Mouse (Mus musculus): ENCODE results near the gene Cdc25a. TPM values are rescaled to one million over a fixed set of nuclear protein-coding genes. Genes with fewer than 3 reads are reported as not detected.

The Cdc25a gene
- polyA plus RNA-seq, 1 experiment from 2014 or later, result 9.1 TPM

- peak; percentile 65; the same call in 1 of the 2 replicates for ATAC-seq
- WGBS, result 15% methylated on average over 20 of the region's 20 CpGs
- no peak overlapping the region; the same call in 1 of the 2 replicates for H3K9ac ChIP-seq (ENCODE audit: low read depth, low read length)
These were observed 12.9 kb upstream of the Cdc25a start for GRCm38 (mm10) chr9:109862397-109863044.

DNA sequence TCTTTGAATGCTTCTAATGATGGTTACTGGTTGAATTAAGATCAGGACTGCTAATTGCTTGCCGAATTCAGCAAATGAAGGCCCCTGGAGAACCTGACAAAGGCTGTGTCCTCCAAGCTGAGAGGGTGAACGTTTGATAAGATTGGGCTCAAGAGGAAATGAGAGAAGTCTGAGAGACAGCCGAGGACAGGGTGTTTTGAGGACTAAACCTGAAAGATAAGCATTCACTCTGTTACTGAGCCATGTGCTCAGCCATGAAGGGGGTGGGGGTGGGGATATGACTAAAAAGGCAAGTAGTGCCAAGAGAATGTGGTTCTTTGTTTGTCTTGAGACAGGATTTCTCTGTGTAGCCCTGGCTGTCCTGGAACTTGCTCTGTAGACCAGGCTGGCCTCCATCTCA lies 12.3 kb upstream of the Cdc25a start:
- ATAC-seq, result no peak
- Histone ChIP-seq H3K4me3 (ENCODE audit: low read length) (no peak overlapping the region), H3K9ac (ENCODE audit: low read depth, low read length) (no peak overlapping the region), H3K27ac (ENCODE audit: low read depth, low read length) (no peak overlapping the region), H3K27me3 (replicated peaks; ENCODE audit: control insufficient read depth, insufficient read depth, low read length) (no peaks in the 10 kb centered on the region), H3K36me3 (ENCODE audit: control insufficient read depth, insufficient read depth, low read length) (no peaks in the 10 kb centered on the region), H3K9me3 (ENCODE audit: control insufficient read depth, low read length) (no peaks in the 10 kb centered on the region), H3K4me1 (ENCODE audit: control insufficient read depth, insufficient read depth, low read depth, low read length) (no peaks in the 10 kb centered on the region), H3K4me2 (ENCODE audit: low read length) (no peak overlapping the region)
- WGBS, result 66% methylated on average over 3 of the region's 3 CpGs

More at GRCm38 (mm10) chr9:109862397-109863044, 12.9 kb upstream of the Cdc25a start:
- no peaks in the 10 kb centered on the region for H3K36me3 ChIP-seq (ENCODE audit: control insufficient read depth, insufficient read depth, low read length)
- H3K4me1 ChIP-seq (ENCODE audit: control insufficient read depth, insufficient read depth, low read depth, low read length), result no peaks in the 10 kb centered on the region
- H3K4me2 ChIP-seq (ENCODE audit: low read length), result peak overlapping the region; percentile 50
- H3K27ac ChIP-seq (ENCODE audit: low read depth, low read length), result no peak overlapping the region
- H3K27me3 ChIP-seq (replicated peaks; ENCODE audit: control insufficient read depth, insufficient read depth, low read length), result no peaks in the 10 kb centered on the region
- H3K9me3 ChIP-seq (ENCODE audit: control insufficient read depth, low read length), result no peaks in the 10 kb centered on the region
- no peak overlapping the region for H3K4me3 ChIP-seq (ENCODE audit: low read length)

- H3K36me3 ChIP-seq (ENCODE audit: control insufficient read depth, insufficient read depth, low read length), result no peaks in the 10 kb centered on the region
- H3K4me1 ChIP-seq (ENCODE audit: control insufficient read depth, insufficient read depth, low read depth, low read length), result no peaks in the 10 kb centered on the region
- ATAC-seq, result no peak
- H3K9ac ChIP-seq (ENCODE audit: low read depth, low read length), result no peak overlapping the region
- no peak overlapping the region for H3K4me3 ChIP-seq (ENCODE audit: low read length)
- H3K4me2 ChIP-seq (ENCODE audit: low read length), result no peak overlapping the region
- H3K9me3 ChIP-seq (ENCODE audit: control insufficient read depth, low read length), result no peaks in the 10 kb centered on the region
- H3K27ac ChIP-seq (ENCODE audit: low read depth, low read length), result no peak overlapping the region
- no peaks in the 10 kb centered on the region for H3K27me3 ChIP-seq (replicated peaks; ENCODE audit: control insufficient read depth, insufficient read depth, low read length)
- 85% methylated on average over 2 of the region's 2 CpGs for WGBS
These were observed 9.2 kb upstream of the Cdc25a start for GRCm38 (mm10) chr9:109866218-109866617.

DNA sequence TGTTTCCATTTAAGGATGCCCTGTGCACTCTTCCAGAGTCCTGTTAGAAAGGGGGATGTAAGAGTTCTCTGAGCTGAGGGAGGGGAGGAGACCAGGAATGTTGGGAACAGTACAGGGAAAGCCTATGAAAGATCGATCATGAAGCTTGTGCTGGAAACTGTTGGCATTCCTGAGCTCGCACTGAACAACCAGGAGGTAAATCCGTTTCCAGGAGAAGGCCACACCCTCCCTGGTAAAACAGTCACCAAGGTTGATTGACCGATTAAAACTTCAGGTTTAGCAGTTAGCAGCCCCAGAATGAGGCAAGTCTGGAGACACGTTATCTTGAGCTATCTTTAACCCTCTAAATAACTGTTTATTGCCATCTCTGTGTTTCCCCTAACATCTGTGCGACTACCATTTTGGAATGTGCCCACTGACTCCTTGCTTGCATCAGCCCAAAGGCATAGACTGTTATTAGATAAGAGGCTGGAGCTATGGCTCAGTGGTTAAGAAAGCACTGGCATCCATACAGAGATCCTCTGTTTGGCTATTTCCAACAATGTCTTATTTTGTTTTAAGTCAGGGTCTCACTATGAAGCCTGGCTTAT lies 4.3 kb upstream of the Cdc25a start:
- H3K4me1 ChIP-seq (ENCODE audit: control insufficient read depth, insufficient read depth, low read depth, low read length), result peaks cover 2% of the 10 kb centered on the region; the same call in 1 of the 2 replicates
- H3K36me3 ChIP-seq (ENCODE audit: control insufficient read depth, insufficient read depth, low read length), result no peaks in the 10 kb centered on the region
- no peak overlapping the region for H3K4me3 ChIP-seq (ENCODE audit: low read length)
- H3K9me3 ChIP-seq (ENCODE audit: control insufficient read depth, low read length), result no peaks in the 10 kb centered on the region
- no peaks in the 10 kb centered on the region for H3K27me3 ChIP-seq (replicated peaks; ENCODE audit: control insufficient read depth, insufficient read depth, low read length)
- 43% methylated on average over 6 of the region's 6 CpGs for WGBS
- H3K4me2 ChIP-seq (ENCODE audit: low read length), result no peak overlapping the region
- no peak overlapping the region for H3K27ac ChIP-seq (ENCODE audit: low read depth, low read length)
- no peak overlapping the region for H3K9ac ChIP-seq (ENCODE audit: low read depth, low read length)
- no peak for ATAC-seq

DNA sequence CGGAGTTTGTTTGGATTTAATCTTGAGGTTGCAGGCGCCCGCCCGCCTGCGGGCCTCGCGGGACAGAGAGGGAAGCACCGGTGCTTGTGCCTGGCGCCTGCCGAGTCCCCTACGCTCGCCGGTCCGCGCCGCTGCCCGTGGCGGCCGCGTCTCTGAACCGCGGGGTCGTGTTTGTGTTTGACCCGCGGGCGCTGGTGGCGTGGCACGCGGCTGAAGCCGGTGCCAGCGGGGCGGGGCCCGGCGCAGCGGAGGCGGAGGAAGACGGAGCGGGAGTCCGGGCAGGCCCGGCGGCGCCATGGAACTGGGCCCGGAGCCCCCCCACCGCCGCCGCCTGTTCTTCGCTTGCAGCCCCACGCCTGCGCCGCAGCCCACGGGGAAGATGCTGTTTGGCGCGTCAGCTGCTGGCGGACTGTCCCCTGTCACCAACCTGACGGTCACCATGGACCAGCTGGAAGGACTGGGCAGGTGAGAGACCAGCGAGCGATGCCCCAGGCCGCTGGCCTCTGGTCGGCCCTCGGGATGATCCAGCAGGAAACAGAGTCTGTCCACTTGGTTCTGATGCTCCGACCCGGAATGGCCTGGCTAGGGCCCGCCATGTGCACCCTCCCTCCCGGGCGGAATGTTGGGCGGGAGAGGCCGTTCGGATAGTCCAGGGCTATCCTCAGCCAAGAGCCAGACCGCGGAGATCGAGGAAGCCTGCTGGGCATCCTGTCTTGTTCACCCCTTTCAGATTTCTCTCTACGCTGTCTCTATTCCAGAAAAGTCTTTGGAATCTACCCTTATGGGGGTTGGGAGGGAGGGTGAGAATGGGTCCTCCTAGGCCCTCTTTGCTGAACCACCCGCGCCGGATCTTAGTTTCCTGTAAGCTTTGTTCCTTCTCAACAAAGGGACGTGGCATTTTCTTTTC lies 569 bp downstream of the Cdc25a start:
- peaks cover 12% of the 10 kb centered on the region for H3K36me3 ChIP-seq (ENCODE audit: control insufficient read depth, insufficient read depth, low read length)
- no peaks in the 10 kb centered on the region for H3K27me3 ChIP-seq (replicated peaks; ENCODE audit: control insufficient read depth, insufficient read depth, low read length)
- peak overlapping the region; percentile 55 for H3K4me2 ChIP-seq (ENCODE audit: low read length)
- peaks cover 13% of the 10 kb centered on the region for H3K4me1 ChIP-seq (ENCODE audit: control insufficient read depth, insufficient read depth, low read depth, low read length)
- no peaks in the 10 kb centered on the region for H3K9me3 ChIP-seq (ENCODE audit: control insufficient read depth, low read length)
- peak overlapping the region; percentile 66 for H3K27ac ChIP-seq (ENCODE audit: low read depth, low read length)
- WGBS, result under 1% methylated on average over 69 of the region's 76 CpGs
- peak; percentile 60 for ATAC-seq
- H3K4me3 ChIP-seq (ENCODE audit: low read length), result peak overlapping the region; percentile 95
- H3K9ac ChIP-seq (ENCODE audit: low read depth, low read length), result peak overlapping the region; percentile 73

DNA sequence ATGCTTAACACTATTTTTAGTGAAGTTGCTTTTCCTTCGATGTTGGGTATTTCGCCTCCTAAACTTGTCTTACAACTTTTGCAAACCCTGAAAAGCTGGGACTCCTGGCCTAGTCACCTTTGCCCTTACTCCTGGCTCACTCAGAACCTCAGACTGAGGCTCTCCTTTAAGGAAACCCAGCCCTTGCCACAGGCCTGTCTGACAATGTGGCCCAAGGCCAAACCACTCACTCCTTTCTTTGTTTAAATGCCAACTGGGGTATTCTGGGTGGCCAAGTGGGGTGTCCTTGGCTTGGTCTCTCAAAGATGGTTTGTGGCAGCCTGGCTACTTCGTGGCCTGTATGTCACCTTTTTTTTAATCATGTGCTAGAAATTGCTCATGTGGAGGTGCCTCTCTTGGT lies 1.4 kb downstream of the Cdc25a start:
- Histone ChIP-seq H3K4me3 (ENCODE audit: low read length) (peak overlapping the region; percentile 95), H3K27me3 (replicated peaks; ENCODE audit: control insufficient read depth, insufficient read depth, low read length) (no peaks in the 10 kb centered on the region), H3K4me2 (ENCODE audit: low read length) (peak overlapping the region; percentile 55), H3K9ac (ENCODE audit: low read depth, low read length) (peak overlapping the region; percentile 73), H3K9me3 (ENCODE audit: control insufficient read depth, low read length) (no peaks in the 10 kb centered on the region), H3K27ac (ENCODE audit: low read depth, low read length) (no peak overlapping the region; the same call in 1 of the 2 replicates), H3K4me1 (ENCODE audit: control insufficient read depth, insufficient read depth, low read depth, low read length) (peaks cover 13% of the 10 kb centered on the region), H3K36me3 (ENCODE audit: control insufficient read depth, insufficient read depth, low read length) (peaks cover 16% of the 10 kb centered on the region)
- ATAC-seq, result no peak
- 4% methylated on average over 3 of the region's 3 CpGs for WGBS

GRCm38 (mm10) chr9:109877666-109878065 lies 2.3 kb downstream of the Cdc25a start:
- H3K4me3 ChIP-seq (ENCODE audit: low read length), result peak overlapping the region; percentile 95; the same call in 1 of the 2 replicates
- H3K9ac ChIP-seq (ENCODE audit: low read depth, low read length), result no peak overlapping the region

DNA sequence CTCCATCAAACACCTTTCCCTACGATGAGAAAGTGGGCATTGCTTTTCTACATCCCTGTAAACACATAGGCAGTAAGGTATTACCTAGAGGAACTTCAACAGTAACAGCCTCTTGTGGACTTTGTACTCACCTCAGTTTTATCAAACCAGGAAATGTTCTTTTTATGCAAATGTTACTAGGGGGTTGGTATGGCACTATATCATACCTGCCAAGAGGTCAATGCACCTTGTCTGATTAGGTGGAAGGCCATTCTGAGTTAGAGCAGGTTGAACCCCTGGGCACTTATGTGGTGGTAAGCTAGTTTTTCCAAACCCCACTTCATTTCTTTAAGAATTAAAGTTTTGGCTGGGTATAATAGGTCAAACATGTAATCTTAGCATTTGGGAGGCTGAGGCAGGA lies 3.9 kb downstream of the Cdc25a start:
- H3K4me2 ChIP-seq (ENCODE audit: low read length), result no peak overlapping the region
- peaks cover 29% of the 10 kb centered on the region for H3K36me3 ChIP-seq (ENCODE audit: control insufficient read depth, insufficient read depth, low read length)
- no peak overlapping the region for H3K27ac ChIP-seq (ENCODE audit: low read depth, low read length)
- H3K4me1 ChIP-seq (ENCODE audit: control insufficient read depth, insufficient read depth, low read depth, low read length), result peaks cover 13% of the 10 kb centered on the region
- no peak overlapping the region for H3K4me3 ChIP-seq (ENCODE audit: low read length)
- no peaks in the 10 kb centered on the region for H3K9me3 ChIP-seq (ENCODE audit: control insufficient read depth, low read length)
- ATAC-seq, result no peak
- 100% methylated on average over 1 of the region's 1 CpGs for WGBS
- no peaks in the 10 kb centered on the region for H3K27me3 ChIP-seq (replicated peaks; ENCODE audit: control insufficient read depth, insufficient read depth, low read length)
- no peak overlapping the region for H3K9ac ChIP-seq (ENCODE audit: low read depth, low read length)

More at GRCm38 (mm10) chr9:109877666-109878065, 2.3 kb downstream of the Cdc25a start:
- WGBS, result 84% methylated on average over 5 of the region's 5 CpGs
- H3K27ac ChIP-seq (ENCODE audit: low read depth, low read length), result no peak overlapping the region
- peaks cover 13% of the 10 kb centered on the region for H3K4me1 ChIP-seq (ENCODE audit: control insufficient read depth, insufficient read depth, low read depth, low read length)
- H3K9me3 ChIP-seq (ENCODE audit: control insufficient read depth, low read length), result no peaks in the 10 kb centered on the region
- H3K4me2 ChIP-seq (ENCODE audit: low read length), result peak overlapping the region; percentile 55
- ATAC-seq, result no peak
- H3K27me3 ChIP-seq (replicated peaks; ENCODE audit: control insufficient read depth, insufficient read depth, low read length), result no peaks in the 10 kb centered on the region
- H3K36me3 ChIP-seq (ENCODE audit: control insufficient read depth, insufficient read depth, low read length), result peaks cover 22% of the 10 kb centered on the region

DNA sequence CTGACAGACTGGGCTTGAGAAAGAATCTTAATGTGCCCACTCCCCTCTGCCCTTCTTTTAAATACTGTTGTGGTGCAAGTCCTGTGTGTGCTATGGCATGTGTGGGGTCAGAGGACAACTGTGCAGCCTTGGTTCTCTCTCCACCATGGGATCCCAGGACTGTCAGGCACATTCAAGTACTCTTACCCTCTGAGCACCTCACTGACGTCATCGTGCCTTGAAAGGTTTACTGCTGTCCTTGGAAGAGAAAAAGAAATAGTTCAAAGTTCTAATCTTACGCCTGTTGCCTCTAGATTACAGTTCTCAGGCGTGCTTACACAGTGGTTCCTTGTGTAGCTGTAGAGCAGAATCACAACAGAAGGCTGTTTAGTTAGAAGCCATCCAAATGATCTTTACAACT lies 10.9 kb downstream of the Cdc25a start:
- no peaks in the 10 kb centered on the region for H3K4me1 ChIP-seq (ENCODE audit: control insufficient read depth, insufficient read depth, low read depth, low read length)
- no peak overlapping the region for H3K9ac ChIP-seq (ENCODE audit: low read depth, low read length)
- no peak for ATAC-seq
- peaks cover 51% of the 10 kb centered on the region for H3K36me3 ChIP-seq (ENCODE audit: control insufficient read depth, insufficient read depth, low read length)
- no peak overlapping the region for H3K27ac ChIP-seq (ENCODE audit: low read depth, low read length)
- 90% methylated on average over 4 of the region's 4 CpGs for WGBS
- no peaks in the 10 kb centered on the region for H3K27me3 ChIP-seq (replicated peaks; ENCODE audit: control insufficient read depth, insufficient read depth, low read length)
- no peak overlapping the region for H3K4me3 ChIP-seq (ENCODE audit: low read length)
- H3K4me2 ChIP-seq (ENCODE audit: low read length), result no peak overlapping the region
- H3K9me3 ChIP-seq (ENCODE audit: control insufficient read depth, low read length), result no peaks in the 10 kb centered on the region
